Mouse (Mus musculus): ENCODE data around the gene Lrrc14b. TPM values are rescaled to one million over a fixed set of nuclear protein-coding genes. Genes with fewer than 3 reads are reported as not detected.

Lrrc14b gene
- 0.11 TPM in 1 of 2 replicates, not detected in the other for polyA plus RNA-seq (2012; rRNA removed)

DNA sequence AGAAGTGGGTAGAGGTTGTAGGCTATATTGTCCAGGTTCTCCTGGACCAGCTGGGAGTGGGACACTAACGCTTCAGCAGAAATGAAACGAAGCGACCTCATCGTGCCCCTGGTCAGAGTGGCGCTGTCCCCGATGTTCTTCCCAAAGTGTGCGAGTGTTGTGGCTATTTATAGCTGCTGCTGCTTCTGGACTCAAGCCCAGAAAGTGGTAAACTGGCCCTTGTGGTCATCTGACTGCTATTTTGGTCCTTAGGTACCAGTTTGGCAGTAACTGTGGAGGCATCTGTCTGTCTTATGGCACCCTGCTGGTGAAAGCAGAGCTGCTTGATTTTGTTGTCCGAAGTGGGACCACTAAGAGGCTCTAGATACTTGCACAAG is at the start of gene Lrrc14b:
Lrrc14b (minus strand) TSS at position 147 of the 377 bp plus-strand sequence.
- no peak for TF ChIP-seq CTCF (IDR thresholded peaks at IDR 0.05; ENCODE audit: borderline replicate concordance, extremely low read depth, insufficient read depth, insufficient read length)
- no peak for TF ChIP-seq POLR2A (IDR thresholded peaks at IDR 0.05; ENCODE audit: borderline replicate concordance, extremely low read depth, insufficient read depth, insufficient read length, poor library complexity, severe bottlenecking)
- peak; percentile 5 for DNase-seq (ENCODE audit: low read depth)

DNA sequence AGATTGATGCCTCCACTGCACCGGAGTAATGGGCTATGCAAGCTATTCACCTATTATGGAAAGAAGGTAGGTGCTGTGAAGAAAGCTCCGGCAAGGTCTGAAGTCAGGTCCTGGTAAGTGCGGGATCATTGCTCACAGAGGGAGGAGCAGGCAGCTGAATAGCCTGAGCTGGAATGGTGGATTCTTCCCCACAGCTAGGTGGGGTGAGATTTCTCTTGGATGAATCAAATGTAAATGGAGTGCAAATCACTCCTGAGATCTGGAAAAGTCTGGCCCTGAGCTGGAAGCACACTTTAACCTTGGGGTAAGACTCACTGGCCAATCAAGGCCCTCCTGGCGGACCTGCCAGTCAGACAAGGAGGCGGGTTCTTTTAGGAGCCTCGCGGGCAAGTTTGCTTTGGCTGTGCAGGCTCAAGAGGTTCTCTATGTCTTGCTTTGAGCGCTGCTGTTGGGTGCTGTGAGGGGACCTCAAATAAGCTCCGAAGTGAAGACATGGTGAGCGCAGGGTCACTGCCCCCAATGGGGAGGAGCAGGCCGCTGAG is 35.6 kb upstream of the Lrrc14b start, which contains the start of gene Ftl1-ps1:
Ftl1-ps1 (plus strand) TSS at position 397 of the 542 bp plus-strand sequence.
- TF ChIP-seq POLR2A (IDR thresholded peaks at IDR 0.05; ENCODE audit: borderline replicate concordance, extremely low read depth, insufficient read depth, insufficient read length, poor library complexity, severe bottlenecking) (no peak), CTCF (IDR thresholded peaks at IDR 0.05; ENCODE audit: borderline replicate concordance, extremely low read depth, insufficient read depth, insufficient read length) (no peak)
- DNase-seq (ENCODE audit: low read depth) = peak; percentile 6

DNA sequence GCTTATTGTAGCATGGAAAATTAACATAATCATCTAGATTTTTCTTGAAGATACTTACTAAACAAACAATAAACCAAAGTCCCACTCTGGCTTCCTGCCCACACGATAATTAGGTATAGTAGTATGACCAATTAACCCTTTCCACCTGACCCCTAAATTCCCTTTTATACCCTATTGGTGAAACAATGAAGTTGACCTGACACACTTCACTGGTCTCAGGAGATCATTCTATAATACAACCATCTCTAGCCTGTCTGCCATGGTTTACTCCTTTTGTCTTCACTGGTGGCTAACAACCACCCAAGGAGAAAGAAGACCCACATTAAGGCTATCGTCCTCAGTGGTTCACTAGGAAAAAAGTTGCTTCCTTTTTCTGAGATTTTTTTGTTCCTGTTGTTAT is 27.4 kb upstream of the Lrrc14b start:
- TF ChIP-seq CTCF (IDR thresholded peaks at IDR 0.05; ENCODE audit: borderline replicate concordance, extremely low read depth, insufficient read depth, insufficient read length) = no peak
- no peak for TF ChIP-seq POLR2A (IDR thresholded peaks at IDR 0.05; ENCODE audit: borderline replicate concordance, extremely low read depth, insufficient read depth, insufficient read length, poor library complexity, severe bottlenecking)

DNA sequence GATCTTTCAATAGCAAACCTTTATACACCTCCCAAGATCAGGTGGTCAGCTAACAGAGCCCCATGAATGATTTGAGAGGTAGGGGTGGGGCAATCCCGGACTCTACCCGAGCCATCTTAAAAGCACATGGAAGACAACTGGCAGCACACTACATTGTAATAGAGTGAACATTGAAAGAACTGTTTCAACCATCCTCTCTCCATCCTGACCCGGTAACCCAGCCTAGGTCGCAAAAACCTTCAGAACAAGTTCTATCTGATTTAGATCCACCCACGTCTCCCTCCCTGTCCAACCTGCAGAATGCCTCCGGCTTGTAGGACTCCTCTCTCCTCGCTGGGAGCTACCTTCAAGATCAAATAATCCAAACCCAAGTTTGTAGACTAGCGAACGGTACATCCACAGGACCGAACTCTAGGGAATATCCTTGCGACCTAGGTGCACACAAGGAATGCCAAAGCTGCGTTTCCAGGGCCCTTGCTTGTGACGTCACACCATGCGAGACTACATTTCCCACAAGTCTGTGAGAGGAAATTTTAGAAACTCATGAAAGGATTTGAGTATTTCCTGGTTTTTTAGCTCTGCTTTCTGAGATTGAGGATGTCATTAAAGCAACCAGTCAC is 26.7 kb upstream of the Lrrc14b start, which contains the start of gene Zfp72:
Zfp72 (minus strand) TSS at position 466 of the 620 bp plus-strand sequence.
- DNase-seq (ENCODE audit: low read depth) = peak; percentile 92
- TF ChIP-seq CTCF (IDR thresholded peaks at IDR 0.05; ENCODE audit: borderline replicate concordance, extremely low read depth, insufficient read depth, insufficient read length) (no peak), POLR2A (IDR thresholded peaks at IDR 0.05; ENCODE audit: borderline replicate concordance, extremely low read depth, insufficient read depth, insufficient read length, poor library complexity, severe bottlenecking) (no peak)

More for the DNA sequence above, 27.4 kb upstream of the Lrrc14b start:
- no peak for DNase-seq (ENCODE audit: low read depth)

DNA sequence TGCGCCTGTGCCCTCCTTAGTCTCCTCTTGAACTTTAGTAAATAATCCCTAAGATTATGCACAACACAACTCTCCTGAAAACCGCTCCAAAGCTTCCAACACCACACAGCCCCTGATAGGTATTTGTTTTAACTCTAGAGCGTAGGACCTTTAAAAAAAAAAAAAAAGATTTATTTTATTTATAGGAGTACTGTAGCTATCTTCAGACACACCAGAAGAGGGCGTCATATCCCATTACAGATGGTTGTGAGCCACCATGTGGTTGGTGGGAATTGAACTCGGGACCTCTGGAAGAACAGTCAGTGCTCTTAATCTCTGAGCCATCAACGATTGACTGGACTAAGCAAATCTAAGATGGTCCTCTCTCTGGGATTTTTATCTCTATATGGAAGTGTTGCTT is 25.9 kb upstream of the Lrrc14b start:
- TF ChIP-seq CTCF (IDR thresholded peaks at IDR 0.05; ENCODE audit: borderline replicate concordance, extremely low read depth, insufficient read depth, insufficient read length) (no peak), POLR2A (IDR thresholded peaks at IDR 0.05; ENCODE audit: borderline replicate concordance, extremely low read depth, insufficient read depth, insufficient read length, poor library complexity, severe bottlenecking) (no peak)

DNA sequence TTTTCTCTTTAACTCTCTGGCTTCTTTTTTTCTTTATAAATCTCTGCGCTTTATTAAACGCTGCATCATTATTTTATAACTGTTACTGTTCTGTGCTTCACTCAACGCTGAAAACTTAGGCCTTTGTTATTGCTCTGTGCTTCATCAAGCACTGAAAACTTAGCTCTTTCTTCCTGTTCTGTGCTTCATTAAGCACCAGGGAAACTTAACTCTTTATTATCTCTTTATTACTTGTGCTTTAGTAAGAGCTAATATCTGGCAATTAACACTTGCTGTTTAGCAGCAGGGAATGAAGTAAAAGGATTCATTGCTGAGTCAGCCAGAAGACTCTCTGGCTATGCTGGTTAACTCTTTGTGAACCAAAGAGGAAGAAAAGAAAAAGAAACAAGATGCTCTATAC is 18.5 kb upstream of the Lrrc14b start:
- TF ChIP-seq CTCF (IDR thresholded peaks at IDR 0.05; ENCODE audit: borderline replicate concordance, extremely low read depth, insufficient read depth, insufficient read length) = no peak
- TF ChIP-seq POLR2A (IDR thresholded peaks at IDR 0.05; ENCODE audit: borderline replicate concordance, extremely low read depth, insufficient read depth, insufficient read length, poor library complexity, severe bottlenecking) = no peak
- DNase-seq (ENCODE audit: low read depth) = peak; percentile 60

More for the DNA sequence above, 25.9 kb upstream of the Lrrc14b start:
- DNase-seq (ENCODE audit: low read depth) = no peak

DNA sequence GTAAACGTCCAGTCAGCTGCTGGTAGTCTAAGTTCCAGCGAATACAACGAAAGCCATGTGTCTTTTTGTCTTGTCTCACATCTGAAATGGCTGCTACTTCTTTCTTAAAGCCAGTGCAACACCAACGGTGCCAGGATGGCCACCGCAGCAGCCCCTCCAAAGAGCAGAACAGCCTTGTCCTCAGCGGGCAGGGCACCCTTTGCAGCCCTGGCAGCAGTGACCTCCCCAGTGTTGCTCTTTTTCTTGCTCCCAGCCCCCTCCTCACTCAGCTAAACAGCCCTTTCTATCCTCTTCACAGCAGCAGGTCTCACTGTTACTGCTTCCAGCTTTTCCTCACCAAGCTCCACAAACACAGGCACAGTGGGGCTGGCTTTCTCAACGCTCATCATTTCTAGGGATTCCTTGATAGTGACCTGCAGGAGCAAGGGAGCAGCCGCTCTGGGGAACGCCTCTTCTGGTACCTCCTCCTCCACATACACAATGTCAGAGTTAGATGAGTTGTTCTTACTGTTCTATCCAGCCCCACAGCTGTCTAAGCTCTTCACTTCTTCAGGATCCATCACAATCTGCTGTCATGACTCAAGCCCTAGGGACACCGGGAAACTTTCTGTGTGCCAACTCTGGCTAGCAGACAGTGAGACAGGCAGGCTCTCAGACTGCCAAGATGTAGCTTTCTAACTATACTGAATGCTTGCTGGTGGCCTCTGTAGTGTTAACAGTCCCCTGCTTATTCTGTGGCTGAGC is 17.9 kb upstream of the Lrrc14b start:
- TF ChIP-seq POLR2A (IDR thresholded peaks at IDR 0.05; ENCODE audit: borderline replicate concordance, extremely low read depth, insufficient read depth, insufficient read length, poor library complexity, severe bottlenecking) (no peak), CTCF (IDR thresholded peaks at IDR 0.05; ENCODE audit: borderline replicate concordance, extremely low read depth, insufficient read depth, insufficient read length) (no peak)

DNA sequence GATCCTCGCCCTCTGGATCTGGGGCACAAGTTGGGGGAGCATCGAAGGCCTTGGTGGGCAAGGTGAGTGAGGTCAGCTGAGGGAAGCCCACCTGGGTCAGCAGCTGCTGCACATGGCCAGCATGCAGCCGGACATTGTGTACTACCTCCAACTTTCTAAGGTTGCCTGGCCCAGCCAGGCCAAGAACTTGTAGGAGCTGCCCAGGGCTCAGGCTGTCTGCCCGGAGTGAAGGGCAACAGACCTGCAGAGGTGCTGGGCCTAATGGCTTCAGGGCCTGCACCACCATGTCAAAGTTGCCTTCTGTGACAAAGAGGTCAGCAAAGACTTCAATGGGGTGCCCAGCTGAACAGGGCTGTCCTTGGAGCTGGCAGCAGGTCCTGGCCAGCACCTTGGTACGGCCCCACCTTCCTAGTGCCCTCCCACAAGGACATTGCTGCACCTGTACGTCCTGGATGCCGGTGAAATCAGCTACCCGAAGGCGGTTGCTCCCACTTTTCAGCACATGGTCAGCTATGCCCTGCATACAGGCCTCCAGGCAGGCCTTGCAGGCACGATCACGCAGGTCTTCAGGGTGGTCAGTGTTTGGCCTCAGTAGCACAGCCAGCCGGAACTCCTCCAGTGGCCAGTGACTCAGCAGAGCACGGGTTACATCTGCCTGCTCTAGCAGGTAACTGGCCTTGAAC is 488 bp downstream of the Lrrc14b start:
- DNase-seq (ENCODE audit: low read depth) = no peak
- TF ChIP-seq CTCF (IDR thresholded peaks at IDR 0.05; ENCODE audit: borderline replicate concordance, extremely low read depth, insufficient read depth, insufficient read length) (no peak), POLR2A (IDR thresholded peaks at IDR 0.05; ENCODE audit: borderline replicate concordance, extremely low read depth, insufficient read depth, insufficient read length, poor library complexity, severe bottlenecking) (no peak)

More for the DNA sequence above, 17.9 kb upstream of the Lrrc14b start:
- DNase-seq (ENCODE audit: low read depth) = peak; percentile 59

DNA sequence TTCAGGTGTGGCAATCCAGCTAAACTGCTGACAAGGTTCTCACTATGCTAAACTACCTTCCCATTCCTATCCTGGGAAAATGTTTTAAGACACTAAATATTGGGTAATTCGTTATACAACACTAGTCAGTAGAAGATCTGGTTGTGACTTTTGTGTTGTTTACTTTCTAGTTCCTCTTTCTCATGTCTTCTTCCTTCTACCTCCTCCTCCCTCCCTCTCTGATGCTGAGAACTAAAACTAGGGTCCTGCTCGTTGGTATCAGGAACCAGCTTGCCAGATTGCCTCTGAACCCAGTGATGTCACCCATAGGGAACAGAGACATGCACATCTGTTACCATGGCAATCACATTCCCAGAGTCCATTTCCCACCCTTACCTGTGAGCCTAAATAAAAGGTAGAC is 1.6 kb downstream of the Lrrc14b start:
- DNase-seq (ENCODE audit: low read depth) = no peak
- TF ChIP-seq POLR2A (IDR thresholded peaks at IDR 0.05; ENCODE audit: borderline replicate concordance, extremely low read depth, insufficient read depth, insufficient read length, poor library complexity, severe bottlenecking) (no peak), CTCF (IDR thresholded peaks at IDR 0.05; ENCODE audit: borderline replicate concordance, extremely low read depth, insufficient read depth, insufficient read length) (no peak)

DNA sequence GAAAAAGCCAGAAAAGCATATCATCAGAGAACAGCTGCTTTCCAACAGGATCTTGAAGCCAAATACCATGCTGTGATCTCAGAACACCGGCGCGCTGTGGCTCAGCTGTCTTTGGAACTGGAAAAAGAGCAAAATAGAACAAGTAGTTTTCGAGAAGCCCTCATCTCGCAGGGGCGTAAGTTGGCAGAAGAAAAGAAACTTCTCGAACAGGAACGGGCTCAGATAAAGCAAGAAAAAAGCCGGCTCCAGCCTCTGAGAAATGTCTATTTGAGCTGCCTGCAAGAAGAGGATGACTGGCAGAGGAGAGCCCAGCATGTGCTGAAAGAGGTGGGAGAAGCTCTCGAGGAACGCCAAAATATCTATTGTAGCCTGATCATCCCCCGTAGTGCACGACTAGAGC is 7.3 kb downstream of the Lrrc14b start:
- DNase-seq (ENCODE audit: low read depth) = no peak
- no peak for TF ChIP-seq CTCF (IDR thresholded peaks at IDR 0.05; ENCODE audit: borderline replicate concordance, extremely low read depth, insufficient read depth, insufficient read length)
- no peak for TF ChIP-seq POLR2A (IDR thresholded peaks at IDR 0.05; ENCODE audit: borderline replicate concordance, extremely low read depth, insufficient read depth, insufficient read length, poor library complexity, severe bottlenecking)

DNA sequence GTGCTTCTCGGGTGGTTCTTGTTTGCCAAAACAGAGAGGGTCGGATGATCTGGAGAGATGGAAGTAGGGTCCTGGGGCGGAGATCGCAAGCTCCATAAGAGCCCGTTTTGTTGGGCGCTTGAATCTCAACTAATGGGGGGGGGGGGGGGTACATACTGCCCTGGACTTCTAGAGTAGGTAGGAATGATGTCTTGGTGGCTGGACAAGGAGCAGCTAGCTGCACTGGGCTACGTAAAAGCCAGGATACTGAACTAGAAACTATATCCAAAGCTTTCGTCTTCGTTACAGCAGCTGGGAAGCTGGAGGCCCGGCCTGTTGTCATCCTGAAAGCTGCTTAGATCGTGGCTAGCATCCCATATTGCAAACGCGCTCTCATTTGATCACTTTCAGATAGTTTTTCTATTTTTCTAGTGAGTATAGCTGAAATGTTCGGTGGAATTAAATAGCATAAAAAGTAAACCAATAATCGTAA is 13.3 kb downstream of the Lrrc14b start:
- no peak for TF ChIP-seq CTCF (IDR thresholded peaks at IDR 0.05; ENCODE audit: borderline replicate concordance, extremely low read depth, insufficient read depth, insufficient read length)
- TF ChIP-seq POLR2A (IDR thresholded peaks at IDR 0.05; ENCODE audit: borderline replicate concordance, extremely low read depth, insufficient read depth, insufficient read length, poor library complexity, severe bottlenecking) = no peak
- DNase-seq (ENCODE audit: low read depth) = no peak
